Mouse (Mus musculus) erythroblast, adult 5-6 weeks (primary cell): ENCODE results near the gene Amigo2. TPM values are rescaled to one million over a fixed set of nuclear protein-coding genes. Genes with fewer than 3 reads are reported as not detected.

Experiments used
- ATAC-seq: replicated peaks from 2 replicates; pipeline ENCODE4 v1.8.0; 2016; ENCODE audit warnings: moderate number of reproducible peaks, mild to moderate bottlenecking, moderate TSS enrichment, inconsistent platforms; ENCODE audit not compliant: poor library complexity, low FRiP score, severe bottlenecking
- total RNA-seq, 2 experiments: library from RNA; stranded (forward) in 1 of 2; stranded (reverse) in 1 of 2; fragments of 150-400 nt in 1 of 2; fragments of 200-764, 138-1000 nt in 1 of 2; gene quantifications; 2 replicates each; pipeline versions ENCODE4 v1.2.3 to v1.2.4; 2015 to 2017; ENCODE audit warnings: low replicate concordance in 2 of 2

Gene Amigo2
- total RNA-seq (2015; ENCODE audit: low replicate concordance), result 0.42 TPM in 1 of 2 replicates, not detected in the other
- total RNA-seq (2017; ENCODE audit: low replicate concordance), result 0.42 and 0.85 TPM in 2 replicates

DNA sequence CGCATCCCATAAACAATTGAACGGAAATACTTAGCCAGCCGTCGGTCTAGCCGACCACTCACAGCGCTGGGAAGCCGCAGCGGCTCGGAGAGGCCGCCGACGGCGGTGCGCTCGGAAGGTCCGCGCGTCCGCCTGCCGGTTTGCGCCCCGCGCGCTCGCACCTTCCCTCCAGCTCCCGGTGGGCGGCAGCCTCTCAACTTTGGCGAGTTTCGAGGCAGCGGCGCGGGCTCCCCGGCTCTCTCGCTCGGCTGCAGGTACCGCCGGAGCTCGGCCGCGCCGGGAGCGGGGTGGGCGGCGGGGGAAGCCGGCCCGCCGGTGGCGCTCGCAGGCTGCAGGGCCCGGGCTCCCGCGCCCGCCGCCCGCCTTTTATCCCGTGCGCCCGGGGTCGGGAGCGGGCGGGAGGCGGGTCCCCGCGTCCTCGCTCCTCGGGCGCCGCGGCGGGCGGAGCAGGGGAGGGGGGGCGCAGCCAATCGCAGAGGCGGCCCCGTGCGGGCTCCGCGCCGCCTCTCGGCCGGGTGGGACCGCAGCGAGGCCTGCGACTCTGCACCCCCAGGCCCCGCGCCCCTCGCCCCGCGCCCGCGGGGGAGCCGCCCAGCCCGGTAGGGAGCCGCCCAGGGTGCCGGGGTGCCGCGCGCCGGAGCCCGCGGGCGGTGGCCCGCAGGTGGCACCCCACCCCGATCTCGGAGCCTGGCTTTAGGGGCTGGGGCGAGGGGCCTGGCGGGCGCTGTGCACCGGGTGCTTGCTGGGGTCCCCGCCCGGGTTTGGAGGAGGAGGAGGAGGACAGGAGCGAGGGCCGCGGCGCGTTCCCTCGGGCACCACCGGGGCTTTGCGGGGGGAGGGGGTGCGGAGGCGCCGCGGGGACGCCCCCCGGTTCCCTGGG lies at the start of gene Amigo2, which contains the start of gene Pced1b:
Gene Amigo2 (minus strand): TSS at position 377 of the 880 bp plus-strand sequence.
Gene Pced1b (plus strand): TSS at position 197 of the 880 bp plus-strand sequence.
- no peak for ATAC-seq

GRCm38 (mm10) chr15:97291291-97292050 lies 44.4 kb upstream of the Amigo2 start:
- no peak for ATAC-seq

- no peak for ATAC-seq
Measured at GRCm38 (mm10) chr15:97290351-97290750, 43.3 kb upstream of the Amigo2 start.

DNA sequence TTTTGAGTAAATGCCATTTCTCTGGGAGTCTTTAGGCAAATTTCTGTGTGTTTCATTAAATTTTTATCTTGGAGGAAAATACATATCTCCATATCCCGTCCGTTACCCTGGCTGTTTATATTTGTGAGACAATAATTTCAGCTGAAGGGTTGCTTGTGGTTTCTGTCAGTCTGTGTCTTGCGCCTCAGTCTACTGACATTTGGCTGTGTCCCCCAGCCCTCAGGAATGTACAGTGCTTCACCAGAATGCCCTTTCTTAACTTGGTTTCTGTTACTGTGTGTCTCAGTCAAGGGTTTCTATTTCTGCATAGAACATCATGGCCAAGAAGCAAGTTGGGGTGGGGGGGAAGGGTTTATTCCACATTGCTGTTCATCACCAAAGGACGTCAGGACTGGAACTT lies 42.1 kb upstream of the Amigo2 start:
- ATAC-seq, result no peak

GRCm38 (mm10) chr15:97288690-97289089 lies 41.6 kb upstream of the Amigo2 start:
- ATAC-seq, result no peak

DNA sequence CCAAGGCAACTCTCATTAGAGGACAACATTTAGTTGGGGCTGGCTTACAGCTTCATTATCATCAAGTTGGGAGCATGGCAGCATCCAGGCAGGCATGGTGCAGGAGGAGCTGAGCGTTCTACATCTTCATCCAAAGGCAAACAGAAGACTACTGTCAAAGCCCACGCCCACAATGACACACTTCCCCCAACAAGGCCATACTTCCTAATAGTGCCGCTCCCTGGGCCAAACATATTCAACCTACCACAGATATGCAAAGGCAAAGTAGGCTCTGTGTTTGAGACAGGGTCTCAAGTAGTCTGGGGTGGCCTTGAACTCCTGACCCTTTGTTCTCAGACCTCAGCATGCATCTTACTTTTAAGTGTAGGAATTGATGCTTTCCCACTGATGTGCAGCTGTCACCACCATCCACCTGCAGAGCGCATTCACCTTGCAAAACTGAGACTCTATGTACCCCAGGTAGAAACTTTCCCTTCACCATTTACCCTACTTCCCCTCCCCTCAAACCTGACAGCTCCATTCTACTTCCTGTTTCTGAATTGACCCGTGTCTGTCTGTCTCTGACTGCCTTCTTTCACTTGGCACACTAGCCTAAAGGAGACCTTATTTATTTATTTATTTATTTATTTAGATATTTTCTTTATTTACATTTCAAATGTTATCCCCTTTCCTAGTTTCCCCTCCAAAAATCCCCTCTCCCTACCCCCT lies 40.5 kb upstream of the Amigo2 start:
- no peak for ATAC-seq

DNA sequence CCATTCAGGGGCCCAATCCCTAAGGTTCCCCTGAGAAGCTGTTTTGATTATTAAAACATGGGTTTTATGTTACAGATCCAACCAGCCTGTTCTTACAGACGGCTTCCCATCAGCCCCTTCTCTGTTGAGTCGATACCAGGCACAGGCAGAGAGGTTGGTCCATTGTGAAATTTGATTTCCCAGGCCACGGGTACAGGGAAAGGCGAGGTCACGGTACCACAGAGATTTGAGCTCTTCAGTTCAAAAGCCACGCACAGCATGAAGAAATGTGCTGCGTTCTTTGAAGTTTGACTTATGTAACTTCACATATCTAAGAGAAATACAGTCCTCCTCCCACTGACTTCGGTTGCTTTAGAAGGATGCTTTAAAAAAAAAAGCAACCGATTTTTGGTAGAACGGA lies 39.6 kb upstream of the Amigo2 start:
- ATAC-seq, result no peak

- no peak for ATAC-seq
Measured at GRCm38 (mm10) chr15:97285665-97286212, 38.7 kb upstream of the Amigo2 start.

DNA sequence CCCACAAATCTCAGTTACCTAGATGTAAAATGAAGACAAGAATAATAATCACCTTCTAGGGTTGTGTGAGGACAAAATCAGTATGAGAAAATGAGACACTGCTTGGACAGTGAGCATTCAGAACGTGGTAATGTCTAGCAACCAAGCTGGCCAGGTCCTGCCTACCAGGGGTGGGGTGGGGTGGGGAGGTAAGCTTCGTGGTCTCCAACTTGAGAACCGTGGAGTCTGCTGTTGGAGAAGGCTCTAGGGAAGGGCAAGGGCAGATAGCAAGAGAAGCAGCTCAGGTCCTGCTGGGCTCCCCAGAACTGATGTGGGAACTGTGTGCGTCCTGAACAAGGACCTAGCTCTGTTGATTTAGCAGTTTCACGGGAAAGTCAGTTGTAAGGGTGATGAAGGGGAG lies 37.1 kb upstream of the Amigo2 start:
- no peak for ATAC-seq

DNA sequence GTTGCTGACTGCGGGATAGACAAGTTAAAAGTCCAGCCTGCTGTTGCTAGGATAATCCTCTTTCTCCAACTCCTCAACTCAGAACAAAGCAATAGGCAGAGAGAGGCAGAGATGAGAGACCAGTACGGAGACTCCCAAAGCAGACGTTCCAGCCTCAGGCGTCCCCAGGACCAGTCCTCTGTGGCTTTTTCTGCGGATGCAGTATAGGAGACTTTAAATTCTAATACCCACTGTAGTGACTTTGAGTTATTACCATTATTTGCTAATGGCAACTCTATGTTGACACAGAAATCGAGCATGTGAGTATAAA lies 35.4 kb upstream of the Amigo2 start:
- ATAC-seq, result no peak

GRCm38 (mm10) chr15:97281712-97282571 lies 34.9 kb upstream of the Amigo2 start:
- ATAC-seq, result no peak

DNA sequence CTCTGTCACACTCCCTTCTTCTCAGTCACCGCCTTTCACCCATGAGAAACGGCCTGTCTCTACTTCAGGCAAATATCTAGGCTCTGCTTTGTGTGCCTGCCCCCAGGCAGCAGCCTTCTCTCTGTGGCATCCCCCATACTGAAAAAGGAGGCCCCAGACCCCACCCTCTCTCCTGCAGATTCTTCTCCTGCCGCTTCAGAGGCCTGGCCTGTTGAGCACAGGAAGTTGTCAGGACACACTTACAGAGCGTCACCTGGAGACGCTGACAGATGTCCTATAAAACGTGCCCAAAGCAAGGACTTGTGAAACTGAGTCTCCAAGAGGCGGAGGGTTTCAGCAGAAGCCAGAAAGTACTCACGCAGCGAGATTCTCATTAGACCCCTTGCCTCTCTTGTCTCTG lies 33.7 kb upstream of the Amigo2 start:
- ATAC-seq, result no peak

DNA sequence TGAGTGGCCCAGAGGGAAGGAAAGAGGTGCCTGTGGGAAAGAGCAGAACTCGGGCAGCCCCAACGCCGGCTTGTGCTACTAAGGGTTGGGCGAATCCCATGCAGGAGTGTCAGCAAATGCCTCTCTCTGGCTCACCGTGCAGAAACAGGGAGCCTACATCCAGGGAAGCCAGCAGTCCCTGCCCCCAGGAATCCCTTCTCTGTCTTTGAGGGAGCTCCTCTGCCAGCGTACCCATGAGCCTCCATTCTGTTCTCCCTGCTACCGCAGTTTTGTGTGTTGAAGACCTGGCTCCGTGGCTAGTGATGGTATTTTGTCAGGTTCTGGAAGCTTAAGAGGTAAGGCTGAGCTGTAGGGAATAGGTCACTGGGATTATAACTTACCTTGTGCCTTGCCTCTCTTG lies 33.0 kb upstream of the Amigo2 start:
- no peak for ATAC-seq

DNA sequence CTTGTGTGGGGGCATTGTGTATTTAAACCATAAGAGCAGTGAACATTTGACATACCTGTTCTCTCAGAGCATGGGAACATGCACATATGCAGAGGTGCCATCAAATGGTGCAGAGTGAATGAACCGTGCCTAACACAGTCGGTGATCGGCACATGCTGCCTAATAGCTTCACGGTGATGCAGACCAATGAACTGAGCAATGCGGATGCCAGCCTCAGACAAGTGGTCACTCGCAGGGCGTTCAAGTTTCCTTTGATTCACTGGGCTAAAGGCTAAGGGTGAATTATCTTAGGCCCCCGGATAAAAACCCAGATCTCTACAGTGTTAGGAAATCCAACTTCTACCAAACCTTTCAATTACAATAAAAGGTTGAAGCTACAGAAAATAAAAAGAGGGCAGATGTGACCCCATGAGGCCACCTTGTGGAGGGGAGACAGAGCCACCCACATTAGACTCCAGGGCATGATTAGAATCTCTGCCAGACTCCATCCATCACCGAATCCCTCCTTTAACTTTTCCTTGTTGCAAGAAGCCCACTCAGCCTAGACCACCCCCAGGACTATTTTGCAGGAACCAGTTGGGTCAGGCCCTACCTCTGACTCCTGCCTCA lies 31.4 kb upstream of the Amigo2 start:
- no peak for ATAC-seq

- no peak for ATAC-seq
Measured at GRCm38 (mm10) chr15:97277328-97277727, 30.2 kb upstream of the Amigo2 start.

GRCm38 (mm10) chr15:97276660-97277153 lies 29.6 kb upstream of the Amigo2 start:
- no peak for ATAC-seq

DNA sequence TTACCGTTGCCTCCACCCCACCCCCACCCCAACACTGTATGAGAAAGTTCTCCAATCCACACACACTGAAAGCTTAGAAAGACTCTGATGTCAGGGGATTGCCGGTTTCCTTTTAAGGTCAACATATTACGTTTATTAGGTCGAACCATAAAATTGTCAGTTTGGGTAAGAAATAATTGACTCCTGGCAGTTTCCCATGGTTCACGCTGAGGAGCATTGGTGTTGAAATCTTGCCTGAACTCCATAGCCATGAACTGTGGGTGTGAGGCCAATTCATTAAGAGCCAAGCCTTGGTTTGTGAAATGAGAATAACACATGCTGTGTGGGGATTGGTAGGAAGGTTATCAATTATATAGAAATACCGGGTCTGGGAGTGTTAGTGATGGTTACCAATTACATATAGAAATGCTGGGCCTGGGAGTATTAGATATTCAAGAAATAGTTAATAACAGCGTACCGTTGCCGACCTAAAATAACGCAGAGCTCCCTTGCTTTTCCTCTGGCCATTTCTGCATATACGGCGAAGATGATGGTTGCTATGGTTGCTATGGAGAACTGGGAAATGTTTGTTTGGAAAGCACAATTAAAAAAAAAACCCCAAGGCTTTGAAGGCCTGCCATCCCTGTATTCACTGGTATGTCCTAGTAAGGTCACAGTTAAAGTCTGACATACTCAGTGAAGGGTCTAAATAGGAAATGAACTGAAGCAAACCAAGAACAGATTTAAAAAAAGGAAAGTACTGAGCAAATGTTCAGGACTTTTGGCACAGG lies 28.7 kb upstream of the Amigo2 start:
- no peak for ATAC-seq

DNA sequence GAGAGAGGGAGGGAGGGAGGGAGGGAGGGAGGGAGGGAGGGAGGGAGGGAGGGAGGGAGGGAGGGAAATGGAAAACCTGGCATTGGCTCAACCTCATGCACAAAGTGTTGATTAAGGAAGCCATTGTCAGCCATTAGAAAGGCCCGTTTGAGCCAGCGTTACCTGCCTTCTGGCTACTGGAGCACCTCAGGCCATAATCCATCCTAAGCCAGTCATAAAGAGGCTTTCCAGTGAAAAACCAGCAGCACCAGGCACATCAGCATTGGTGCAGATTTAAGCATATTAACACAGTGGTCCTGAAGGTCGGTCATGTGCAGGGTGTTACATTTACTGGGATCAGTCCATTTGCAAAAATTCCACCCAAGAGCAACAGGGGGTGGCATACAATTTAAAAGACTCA lies 25.7 kb upstream of the Amigo2 start:
- ATAC-seq, result no peak
